Mouse (Mus musculus) liver, embryonic 12.5 days (tissue): ENCODE data around the gene Tmed8. TPM values are rescaled to one million over a fixed set of nuclear protein-coding genes. Genes with fewer than 3 reads are reported as not detected.
"Not testable (repeated sequence)": the region's sequence is repeated elsewhere in the genome, so short reads cannot be mapped to it uniquely, and the experiment has no call there.

ENCODE experiments used
- ATAC-seq: fragments of 200-750 bp; cut with Nextera tagmentation; 2 replicates; pipeline ENCODE4 v1.8.0; 2017; ENCODE audit warnings: moderate number of reproducible peaks, mild to moderate bottlenecking, moderate library complexity
- H3K27ac ChIP-seq: fragments of 300-500 bp; sonication (generic); 2 replicates; pipeline ENCODE4 v1.5.1; 2016; ENCODE audit warnings: mild to moderate bottlenecking
- H3K27me3 ChIP-seq: fragments of 300-500 bp; sonication (generic); replicated peaks from 2 replicates; pipeline ENCODE4 v1.6.1; 2016; ENCODE audit warnings: mild to moderate bottlenecking, moderate library complexity
- H3K36me3 ChIP-seq: fragments of 300-500 bp; sonication (generic); 2 replicates; pipeline ENCODE4 v1.6.1; 2016; ENCODE audit warnings: mild to moderate bottlenecking, moderate library complexity
- H3K4me1 ChIP-seq: fragments of 300-500 bp; sonication (generic); 2 replicates; pipeline ENCODE4 v1.6.1; 2016
- H3K4me2 ChIP-seq: fragments of 300-500 bp; sonication (generic); 2 replicates; pipeline ENCODE4 v1.6.1; 2016; ENCODE audit warnings: mild to moderate bottlenecking, moderate library complexity
- H3K4me3 ChIP-seq: fragments of 300-500 bp; sonication (generic); 2 replicates; pipeline ENCODE4 v1.5.1; 2016; ENCODE audit warnings: mild to moderate bottlenecking, moderate library complexity
- H3K9ac ChIP-seq: fragments of 300-500 bp; sonication (generic); 2 replicates; pipeline ENCODE4 v1.6.1; 2016; ENCODE audit warnings: mild to moderate bottlenecking, moderate library complexity
- H3K9me3 ChIP-seq: fragments of 300-500 bp; sonication (generic); replicated peaks from 2 replicates; pipeline ENCODE4 v1.6.1; 2016; ENCODE audit warnings: mild to moderate bottlenecking, moderate library complexity
- WGBS: fragments of 180-500 bp; shearing (Covaris S2); methylation state at CpG from one replicate; pipeline ENCODE4 v1.1.7; 2016; ENCODE audit not compliant: insufficient replicate concordance; 5-methylcytosine and 5-hydroxymethylcytosine counted together
- polyA plus RNA-seq: library from polyadenylated mRNA; unstranded; fragments of >200 nt; fragmentation: Nextera tagmentation; extraction: Ambion mirVana; gene quantifications from 2 replicates; pipeline ENCODE4 v1.2.1, GENCODE M21; 2016

Tmed8 gene
- polyA plus RNA-seq, 1 experiment from 2014 or later = 1.4 TPM

DNA sequence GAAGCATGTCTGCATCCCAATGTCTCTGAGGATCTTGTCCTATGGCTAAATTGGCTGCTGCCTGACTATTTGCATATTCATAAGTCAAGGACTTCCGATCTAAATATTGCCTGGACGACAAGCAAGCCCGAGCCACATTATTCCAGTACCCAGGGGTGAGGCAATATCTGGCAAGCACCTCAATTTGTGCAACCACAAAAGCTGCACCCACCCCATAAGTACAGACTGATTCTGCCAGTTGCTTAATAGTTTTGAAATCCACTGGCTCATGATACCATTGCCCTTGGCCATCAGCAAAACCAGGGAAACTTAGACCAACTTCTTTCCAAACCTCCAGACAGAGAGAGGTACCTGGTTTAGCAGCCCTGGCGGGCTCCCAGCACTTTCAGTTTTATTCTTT lies 45.8 kb downstream of the Tmed8 start:
- Histone ChIP-seq H3K9me3 (peaks cover 12% of the 10 kb centered on the region), H3K36me3 (peaks cover 27% of the 10 kb centered on the region)
- ATAC-seq, H3K4me2 ChIP-seq, H3K9ac ChIP-seq, H3K4me3 ChIP-seq, H3K27me3 ChIP-seq, H3K4me1 ChIP-seq, H3K27ac ChIP-seq: not testable (repeated sequence)
- 79% methylated on average over 4 of the region's 4 CpGs for WGBS

DNA sequence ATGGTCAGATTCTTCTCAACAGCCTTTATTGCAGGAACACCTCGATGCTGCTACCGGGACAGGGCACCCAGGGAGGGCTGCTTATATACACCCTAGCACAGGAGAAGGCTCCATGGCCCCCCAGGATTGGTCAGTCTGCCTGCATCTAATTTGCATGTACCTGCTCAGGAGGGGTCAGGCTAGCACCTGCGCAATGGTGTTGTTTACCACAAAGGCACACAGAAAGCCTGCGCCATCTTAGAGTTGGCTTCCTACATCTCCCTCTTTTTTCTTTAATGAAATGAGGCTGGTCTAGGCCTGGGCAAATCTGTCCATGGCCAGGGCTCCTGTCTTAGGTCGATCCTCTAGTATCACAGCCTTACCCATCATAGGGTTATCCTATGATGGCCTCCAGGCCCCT lies 50.8 kb downstream of the Tmed8 start:
- no peak for ATAC-seq
- peaks cover 14% of the 10 kb centered on the region for H3K36me3 ChIP-seq
- peaks cover 20% of the 10 kb centered on the region for H3K4me1 ChIP-seq
- no peak overlapping the region for H3K4me3 ChIP-seq
- H3K9me3 ChIP-seq = peaks cover 14% of the 10 kb centered on the region
- no peaks in the 10 kb centered on the region for H3K27me3 ChIP-seq
- H3K27ac ChIP-seq = no peak overlapping the region
- WGBS = 91% methylated on average over 5 of the region's 5 CpGs
- no peak overlapping the region for H3K9ac ChIP-seq
- H3K4me2 ChIP-seq = no peak overlapping the region

GRCm38 (mm10) chr12:87148136-87148535 lies 52.1 kb downstream of the Tmed8 start:
- H3K36me3 ChIP-seq = peaks cover 14% of the 10 kb centered on the region
- peak overlapping the region; percentile 82 for H3K9ac ChIP-seq
- peaks cover 10% of the 10 kb centered on the region for H3K9me3 ChIP-seq
- H3K27ac ChIP-seq = peak overlapping the region; percentile 89
- no peak for ATAC-seq
- 16% methylated on average over 15 of the region's 15 CpGs for WGBS
- peaks cover 20% of the 10 kb centered on the region for H3K4me1 ChIP-seq
- peak overlapping the region; percentile 92 for H3K4me2 ChIP-seq
- peak overlapping the region; percentile 96 for H3K4me3 ChIP-seq
- H3K27me3 ChIP-seq = no peaks in the 10 kb centered on the region

DNA sequence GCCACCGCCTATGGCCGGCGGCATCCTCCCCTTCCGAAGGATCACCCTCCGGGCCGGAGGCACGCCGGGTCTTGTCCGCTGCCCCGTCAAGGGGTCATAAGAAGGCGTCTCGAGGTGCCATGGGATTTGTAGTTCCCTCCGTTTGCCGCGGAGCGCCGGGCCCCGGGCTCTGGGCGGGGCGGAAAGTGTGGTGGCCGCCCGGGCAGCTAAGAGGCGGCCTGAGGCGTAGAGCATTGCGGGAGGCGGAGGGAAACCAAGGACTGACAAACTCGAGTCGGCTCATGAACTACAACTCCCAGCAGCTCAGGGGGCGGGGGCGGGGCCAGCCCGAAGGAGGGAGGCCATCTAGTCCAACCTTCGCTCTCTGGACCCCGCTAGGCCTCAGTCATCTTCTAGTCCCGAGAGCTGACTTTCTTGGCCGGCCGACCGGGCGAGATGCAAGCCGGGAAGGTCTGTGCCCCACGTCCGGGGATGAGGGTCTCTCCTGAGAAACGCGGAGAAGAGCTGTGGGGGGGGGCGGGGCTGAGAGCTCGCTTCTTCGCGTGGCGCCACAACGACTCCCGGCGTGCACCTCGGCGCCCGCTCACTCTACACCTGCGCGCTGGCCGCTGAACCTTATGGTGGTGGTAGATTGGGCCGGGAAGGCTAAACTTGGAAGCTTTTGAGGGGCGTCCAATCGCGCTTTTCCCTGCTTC lies 52.7 kb downstream of the Tmed8 start, which contains the start of gene Pomt2:
Pomt2 (minus strand) TSS at position 574 of the 695 bp plus-strand sequence.
- Histone ChIP-seq H3K27me3 (no peaks in the 10 kb centered on the region), H3K27ac (peak within 1 kb of the TSS; percentile 89)
- WGBS = under 1% methylated on average over 61 of the region's 61 CpGs

GRCm38 (mm10) chr12:87146966-87147365 lies 53.3 kb downstream of the Tmed8 start, which contains the start of gene Gstz1:
Gstz1 (plus strand) TSS chr12:87147165.
- Histone ChIP-seq H3K4me3 (peak within 1 kb of the TSS; percentile 96), H3K27me3 (no peaks in the 10 kb centered on the region), H3K9me3 (peaks cover 5% of the 10 kb centered on the region; the same call in 1 of the 2 replicates), H3K27ac (peak within 1 kb of the TSS; percentile 89), H3K4me2 (peak within 1 kb of the TSS; percentile 92), H3K4me1 (peaks cover 21% of the 10 kb centered on the region), H3K9ac (peak within 1 kb of the TSS; percentile 82), H3K36me3 (peaks cover 8% of the 10 kb centered on the region)
- under 1% methylated on average over 27 of the region's 27 CpGs for WGBS
- ATAC-seq = peak; percentile 81

More for the DNA sequence above, 52.7 kb downstream of the Tmed8 start, which contains the start of gene Pomt2:
- Histone ChIP-seq H3K4me3 (peak within 1 kb of the TSS; percentile 96), H3K9me3 (peaks cover 5% of the 10 kb centered on the region; the same call in 1 of the 2 replicates), H3K9ac (peak within 1 kb of the TSS; percentile 82), H3K36me3 (peaks cover 9% of the 10 kb centered on the region), H3K4me1 (peaks cover 20% of the 10 kb centered on the region), H3K4me2 (peak within 1 kb of the TSS; percentile 92)
- ATAC-seq = peak; percentile 97

DNA sequence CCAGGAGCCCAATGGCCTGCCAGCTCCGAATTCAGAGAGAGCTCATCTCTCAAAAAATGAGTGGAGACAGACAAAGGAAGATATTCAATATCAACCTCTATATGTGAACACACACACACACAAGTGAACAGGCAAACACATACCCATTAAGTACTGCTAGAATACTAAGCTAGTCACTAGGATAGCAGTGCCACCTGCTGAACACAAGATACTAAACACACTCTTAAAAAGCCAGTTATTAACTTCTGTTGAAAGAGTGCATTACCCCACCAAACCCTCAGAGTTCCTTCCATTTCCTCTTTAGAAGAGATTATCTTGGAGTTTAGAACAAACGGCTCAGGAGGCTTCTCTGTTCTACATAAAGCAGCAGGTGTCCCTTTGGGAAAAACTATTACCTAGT lies 58.1 kb downstream of the Tmed8 start:
- Histone ChIP-seq H3K4me2 (no peak overlapping the region), H3K4me1 (peaks cover 21% of the 10 kb centered on the region), H3K27ac (no peak overlapping the region), H3K9me3 (no peaks in the 10 kb centered on the region), H3K36me3 (0 out of 2 replicates have a peak, but pooled peaks cover 8% of the 10 kb centered on the region), H3K27me3 (no peaks in the 10 kb centered on the region), H3K9ac (no peak overlapping the region), H3K4me3 (no peak overlapping the region)
- 55% methylated on average over 2 of the region's 2 CpGs for WGBS
- no peak for ATAC-seq

GRCm38 (mm10) chr12:87138768-87139167 lies 61.5 kb downstream of the Tmed8 start:
- no peak for ATAC-seq
- Histone ChIP-seq H3K4me1 (peaks cover 11% of the 10 kb centered on the region; the same call in 1 of the 2 replicates), H3K27me3 (no peaks in the 10 kb centered on the region), H3K4me2 (no peak overlapping the region), H3K9me3 (no peaks in the 10 kb centered on the region), H3K9ac (no peak overlapping the region), H3K36me3 (0 out of 2 replicates have a peak, but pooled peaks cover 8% of the 10 kb centered on the region), H3K27ac (no peak overlapping the region), H3K4me3 (no peak overlapping the region)
- 62% methylated on average over 2 of the region's 2 CpGs for WGBS

DNA sequence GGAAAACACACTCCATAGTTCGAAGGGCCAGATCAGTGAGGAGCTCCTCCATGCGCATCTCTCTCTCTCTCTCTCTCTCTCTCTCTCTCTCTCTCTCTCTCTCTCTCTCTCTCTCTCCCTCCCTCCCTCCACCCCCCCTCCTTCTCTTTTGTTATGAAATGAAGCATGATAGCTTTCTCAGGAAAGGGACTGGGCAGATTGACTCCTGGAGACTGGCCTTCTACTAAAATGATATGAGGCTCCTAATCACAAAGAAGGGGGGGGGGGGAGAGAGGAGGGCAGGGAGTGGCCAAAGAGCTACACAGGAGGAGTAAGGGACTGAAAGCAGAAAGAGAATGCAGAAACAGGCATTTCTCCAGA lies 61.9 kb downstream of the Tmed8 start:
- Histone ChIP-seq H3K4me2 (no peak overlapping the region), H3K27ac (no peak overlapping the region), H3K4me1 (peaks cover 11% of the 10 kb centered on the region; the same call in 1 of the 2 replicates), H3K9ac (no peak overlapping the region), H3K4me3 (no peak overlapping the region), H3K9me3 (no peaks in the 10 kb centered on the region), H3K36me3 (0 out of 2 replicates have a peak, but pooled peaks cover 8% of the 10 kb centered on the region), H3K27me3 (no peaks in the 10 kb centered on the region)
- 93% methylated on average over 2 of the region's 2 CpGs for WGBS
- ATAC-seq = no peak

DNA sequence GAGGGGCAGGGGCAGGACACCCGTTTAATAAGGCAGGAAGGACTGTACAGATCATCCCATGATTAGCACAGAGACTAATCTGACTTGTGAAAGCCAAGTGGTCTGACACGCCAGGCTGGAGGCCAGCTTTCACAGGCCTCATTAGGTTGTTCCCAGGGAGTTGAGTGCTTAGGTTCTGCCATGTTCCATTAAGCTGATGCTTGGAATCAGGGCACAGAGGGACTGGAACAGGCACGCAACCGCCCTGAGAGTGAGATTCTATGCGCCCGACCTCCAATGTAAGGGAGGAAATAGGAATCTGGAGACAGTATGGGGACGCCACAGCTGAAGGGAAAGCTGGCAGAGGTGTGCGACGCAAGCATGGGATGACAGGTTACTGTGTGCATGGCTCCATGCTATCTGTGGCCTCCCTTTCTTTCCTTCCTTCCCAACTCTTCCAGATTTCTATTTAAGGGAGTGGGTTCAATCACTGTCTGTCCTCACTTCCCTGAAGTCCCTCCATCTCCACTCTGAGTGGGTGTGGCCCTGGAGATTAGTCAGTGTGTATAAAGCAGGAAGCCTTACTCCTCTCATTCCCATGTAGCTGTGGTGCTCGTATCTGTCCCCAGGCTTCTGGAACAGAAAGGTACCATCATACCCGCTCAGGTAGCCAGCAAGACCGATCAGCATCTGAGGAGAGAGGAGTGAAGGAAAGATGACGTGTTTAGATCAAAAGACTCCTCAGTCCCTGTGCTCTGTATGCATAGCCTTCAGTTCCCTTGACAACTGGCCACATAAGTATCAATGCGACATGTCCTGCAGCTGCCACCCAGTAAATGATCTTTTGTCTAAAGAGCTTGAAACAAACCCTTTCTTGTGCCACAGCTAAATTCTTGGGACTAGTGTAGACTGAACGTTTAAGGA lies 62.6 kb downstream of the Tmed8 start:
- Histone ChIP-seq H3K9ac (no peak overlapping the region), H3K4me2 (no peak overlapping the region), H3K27me3 (no peaks in the 10 kb centered on the region), H3K4me1 (peaks cover 14% of the 10 kb centered on the region), H3K9me3 (no peaks in the 10 kb centered on the region), H3K27ac (no peak overlapping the region), H3K36me3 (0 out of 2 replicates have a peak, but pooled peaks cover 8% of the 10 kb centered on the region), H3K4me3 (no peak overlapping the region)
- WGBS = 77% methylated on average over 15 of the region's 15 CpGs
- ATAC-seq = no peak

DNA sequence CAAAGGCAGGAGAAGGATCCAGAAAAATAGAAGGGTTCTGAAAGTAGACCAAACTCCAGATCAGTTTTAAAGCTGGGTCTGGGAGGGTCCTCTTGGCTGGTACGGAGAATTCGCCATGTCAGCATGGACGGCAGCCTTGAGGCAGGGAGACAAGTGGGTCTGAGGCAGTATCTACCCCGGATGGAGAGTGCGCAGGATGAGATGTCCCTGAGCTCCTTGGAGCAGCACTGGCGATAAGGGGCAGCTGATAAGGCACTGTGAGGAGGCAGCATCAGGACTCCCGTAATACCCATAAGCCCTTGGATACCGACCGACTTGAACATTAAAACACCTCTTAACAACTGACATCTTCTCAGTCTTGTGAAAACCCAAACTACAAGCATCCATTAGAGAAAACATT lies 67.5 kb downstream of the Tmed8 start:
- WGBS = 49% methylated on average over 9 of the region's 9 CpGs
- peaks cover 13% of the 10 kb centered on the region for H3K4me1 ChIP-seq
- no peak overlapping the region for H3K9ac ChIP-seq
- no peaks in the 10 kb centered on the region for H3K9me3 ChIP-seq
- H3K4me2 ChIP-seq = no peak overlapping the region
- peak; percentile 70 for ATAC-seq
- no peak overlapping the region for H3K27ac ChIP-seq
- no peaks in the 10 kb centered on the region for H3K27me3 ChIP-seq
- H3K4me3 ChIP-seq = no peak overlapping the region
- peaks cover 19% of the 10 kb centered on the region; the same call in 1 of the 2 replicates for H3K36me3 ChIP-seq

GRCm38 (mm10) chr12:87132210-87132609 lies 68.0 kb downstream of the Tmed8 start:
- Histone ChIP-seq H3K27me3 (no peaks in the 10 kb centered on the region), H3K27ac (no peak overlapping the region), H3K9ac (no peak overlapping the region), H3K4me1 (peaks cover 13% of the 10 kb centered on the region), H3K9me3 (no peaks in the 10 kb centered on the region), H3K4me2 (no peak overlapping the region), H3K4me3 (no peak overlapping the region), H3K36me3 (peaks cover 15% of the 10 kb centered on the region; the same call in 1 of the 2 replicates)
- 46% methylated on average over 6 of the region's 6 CpGs for WGBS
- ATAC-seq = no peak

GRCm38 (mm10) chr12:87131619-87132018 lies 68.6 kb downstream of the Tmed8 start:
- no peak for ATAC-seq
- Histone ChIP-seq H3K27me3 (no peaks in the 10 kb centered on the region), H3K4me1 (peaks cover 13% of the 10 kb centered on the region), H3K4me3 (no peak overlapping the region), H3K36me3 (peaks cover 15% of the 10 kb centered on the region; the same call in 1 of the 2 replicates), H3K9me3 (no peaks in the 10 kb centered on the region), H3K9ac (no peak overlapping the region), H3K4me2 (no peak overlapping the region), H3K27ac (no peak overlapping the region)
- 56% methylated on average over 3 of the region's 3 CpGs for WGBS
